Mouse (Mus musculus) layer of hippocampus, adult 8-10 months (tissue): ENCODE measurements around the gene Skor1. TPM values are rescaled to one million over a fixed set of nuclear protein-coding genes. Genes with fewer than 3 reads are reported as not detected.

Experiments
- DNase-seq, 2 experiments: peaks; one replicate each; pipeline ENCODE4 v3.0.0; 2022; ENCODE audit warnings: low spot score in 2 of 2
- total RNA-seq, 4 experiments: library from RNA; stranded (reverse); gene quantifications; 2 replicates each; pipeline ENCODE4 v1.2.4; 2022

Gene Skor1
- under 1 TPM in 1 of 4 experiments, not detected in 3; 0.18 TPM for total RNA-seq

DNA sequence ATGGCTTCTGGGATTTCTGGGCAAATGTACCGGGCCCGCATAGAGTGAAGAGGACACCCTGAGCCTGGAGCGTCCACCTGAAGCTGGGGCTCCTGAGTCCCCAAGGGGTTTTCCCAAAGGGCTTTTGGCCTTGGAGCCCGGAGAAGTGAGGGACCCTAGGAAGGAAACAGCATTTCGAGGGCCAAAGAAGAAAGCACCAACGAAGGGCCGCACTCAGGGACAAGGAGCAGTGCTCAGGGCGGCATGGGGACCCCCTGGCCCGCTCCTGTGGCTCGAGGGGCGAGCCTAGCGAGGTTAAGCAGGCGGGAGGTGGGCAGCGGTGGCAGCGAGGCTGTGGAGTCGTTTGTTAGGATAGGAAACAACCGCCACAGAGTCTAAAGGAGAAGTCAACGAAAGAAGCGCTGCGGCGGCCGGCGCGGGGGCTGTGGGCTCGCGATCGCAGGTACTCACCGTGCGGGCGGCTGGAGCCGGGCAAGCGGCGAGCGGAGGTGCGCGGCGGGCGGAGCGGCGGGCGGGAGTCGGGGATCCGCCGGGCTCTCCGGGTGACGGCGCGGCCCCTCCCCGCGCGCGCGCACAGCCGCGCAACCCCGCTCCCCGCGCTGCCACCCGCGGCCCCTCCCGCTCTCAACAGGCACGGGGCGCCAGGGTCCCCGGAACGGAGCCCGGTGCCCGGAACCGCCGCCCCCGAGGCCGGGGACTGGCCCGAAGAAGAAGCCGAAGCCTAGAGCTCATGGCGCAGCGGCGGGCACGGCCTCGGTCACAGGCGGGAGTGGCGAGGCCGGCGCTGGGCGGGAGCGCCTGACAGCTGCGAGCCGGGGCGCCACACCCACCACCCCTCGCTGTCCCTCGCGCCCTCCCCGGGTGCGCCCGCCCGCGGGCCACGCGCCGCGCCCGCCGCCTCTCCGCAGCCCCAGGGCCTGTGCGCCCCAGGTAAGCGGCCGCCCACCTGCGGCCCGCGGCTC is at the start of gene Skor1:
Gene Skor1, minus strand, starts transcription at position 552 of the 962 bp plus-strand sequence.
- DNase-seq, result no peak

DNA sequence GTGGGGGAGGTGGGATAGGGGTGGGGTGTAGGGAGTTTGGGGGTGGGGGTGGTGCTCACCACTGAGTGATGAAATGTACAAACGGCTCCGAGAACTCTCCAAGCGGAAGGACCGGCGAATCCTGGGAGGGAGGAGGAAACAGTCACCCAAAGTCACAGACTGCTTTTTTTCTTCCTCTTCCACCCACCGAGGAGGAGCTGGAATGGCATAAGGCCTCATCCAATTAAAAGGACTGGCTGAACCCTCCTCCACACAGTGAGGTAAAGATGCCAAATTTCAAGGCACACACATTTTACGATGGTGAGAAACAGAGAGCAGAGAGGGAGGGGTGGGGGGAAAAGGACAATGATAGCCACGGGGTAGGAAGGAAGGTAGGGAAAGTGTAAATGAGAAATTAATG is 48.5 kb upstream of the Skor1 start:
- peak; percentile 18 to 24 for DNase-seq

DNA sequence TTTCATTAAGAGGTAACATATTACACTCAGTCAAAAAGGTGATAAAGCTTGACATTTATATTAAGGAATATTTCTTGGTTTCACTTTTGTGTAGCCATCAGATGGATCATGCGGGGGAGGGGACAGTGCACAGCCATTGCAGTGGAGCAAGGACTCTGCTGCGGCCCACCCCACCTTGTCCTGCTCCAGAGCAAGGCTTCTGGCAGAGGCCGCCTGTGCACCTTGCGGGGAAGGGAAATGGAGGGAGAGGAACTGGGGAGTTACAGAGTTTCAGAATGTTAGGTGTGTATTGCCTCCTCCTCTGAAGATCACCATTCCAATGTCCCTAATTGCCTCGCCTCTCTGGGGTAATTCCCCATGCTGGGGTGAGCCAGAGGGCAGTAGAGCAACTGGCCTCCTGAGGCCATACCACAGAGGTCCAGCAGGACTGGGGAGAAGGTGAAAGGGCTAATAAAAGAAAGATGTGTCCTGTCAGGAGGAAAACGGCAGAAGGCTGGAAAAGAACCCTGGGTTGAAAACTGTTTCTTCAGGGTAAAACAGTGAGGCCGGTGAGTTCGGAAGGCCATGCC is 47.4 kb upstream of the Skor1 start:
- no peak for DNase-seq

DNA sequence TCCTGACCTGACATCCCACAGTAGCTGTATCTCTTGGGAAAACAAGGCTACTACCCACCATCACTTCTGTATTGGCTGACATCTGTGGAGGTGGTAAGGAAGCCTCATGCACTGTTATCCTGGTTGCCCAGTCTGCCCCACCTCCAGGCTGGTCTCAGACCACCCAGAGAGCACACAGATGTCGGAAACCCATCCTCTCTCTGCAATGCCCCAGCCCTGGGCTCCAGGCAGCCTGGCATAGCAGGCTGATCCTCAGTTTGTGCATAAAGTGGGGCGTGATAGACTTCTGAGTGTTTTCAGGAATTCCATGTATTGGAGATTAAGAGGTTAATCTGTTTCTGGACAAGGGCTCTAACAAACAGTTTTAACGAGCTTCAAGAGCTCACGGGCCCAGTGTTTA is 46.8 kb upstream of the Skor1 start:
- no peak for DNase-seq

DNA sequence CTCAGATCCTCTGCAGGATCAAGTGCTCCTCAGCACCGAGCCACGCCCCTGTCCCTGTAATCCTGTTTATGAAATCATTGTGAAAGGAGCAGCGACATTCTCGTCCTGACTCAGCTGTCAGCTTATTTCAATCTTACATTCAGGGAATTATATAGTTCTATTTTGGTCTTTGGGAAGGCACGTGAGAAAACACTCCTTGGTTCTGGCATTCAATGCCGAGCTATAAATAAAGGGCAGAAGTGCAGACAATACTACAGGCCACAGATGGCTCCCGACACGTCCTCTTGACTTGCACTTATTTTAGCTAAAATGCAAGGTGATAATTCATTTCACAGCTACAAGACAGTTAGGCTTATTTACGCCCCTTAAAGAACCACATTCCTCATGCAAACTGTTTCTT is 46.0 kb upstream of the Skor1 start:
- DNase-seq, result no peak

DNA sequence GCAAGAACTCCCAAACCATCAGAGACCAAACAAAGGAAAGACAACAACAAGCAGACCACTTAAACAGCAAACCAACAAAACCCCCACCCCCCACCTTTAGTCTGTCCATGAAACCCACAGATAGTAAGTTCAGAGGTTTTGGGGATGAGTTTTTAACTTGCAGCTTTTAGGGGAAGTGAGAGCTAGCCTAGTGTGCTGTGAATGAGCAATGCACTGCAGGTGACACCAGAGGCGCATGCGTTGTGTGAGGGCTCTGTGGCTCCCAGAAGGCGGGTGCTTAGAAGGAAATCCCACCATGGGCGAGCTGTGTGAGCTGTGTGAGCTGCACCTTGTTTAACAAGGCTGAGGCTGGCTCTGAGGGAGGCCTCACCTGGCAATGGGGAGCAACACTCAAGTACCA is 44.0 kb upstream of the Skor1 start:
- DNase-seq, result no peak

DNA sequence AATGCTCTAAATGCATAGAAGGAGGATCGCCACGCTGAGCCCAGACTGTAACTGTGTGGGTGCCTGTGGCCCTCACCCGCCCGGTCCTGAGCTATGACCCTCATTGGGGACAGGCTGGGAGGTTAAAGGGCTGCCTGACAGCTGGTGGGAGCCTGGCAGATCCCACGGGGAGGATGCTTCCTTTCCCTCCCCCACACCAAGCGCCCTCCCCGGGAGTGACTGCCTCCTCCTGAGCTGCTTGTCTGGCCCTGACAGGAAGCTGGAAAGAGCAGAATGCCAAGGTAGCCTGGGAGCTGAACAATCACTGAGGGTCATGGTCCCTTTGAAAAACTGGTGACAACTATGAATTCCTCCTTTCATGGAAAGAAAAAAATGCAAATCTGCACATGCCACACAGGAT is 38.5 kb upstream of the Skor1 start:
- no peak for DNase-seq

DNA sequence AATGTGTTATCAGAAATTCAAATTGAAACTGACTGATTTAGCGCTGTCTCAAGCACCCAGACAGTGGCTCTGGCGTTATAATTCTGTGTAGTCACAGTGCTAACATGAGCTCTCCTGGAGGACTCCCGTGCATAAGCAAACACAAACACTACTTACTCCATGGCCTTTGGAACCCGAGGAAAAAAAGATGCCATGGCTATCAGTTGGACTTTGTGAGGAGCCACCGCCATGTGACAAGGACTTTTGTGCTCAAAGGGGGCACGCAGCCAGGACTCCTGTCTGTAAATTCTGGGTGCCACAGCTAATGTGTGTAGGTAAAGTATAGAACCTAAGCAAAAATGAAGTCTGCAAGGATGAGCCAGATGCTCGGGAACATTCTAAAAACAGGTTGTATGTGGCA is 36.5 kb upstream of the Skor1 start:
- no peak for DNase-seq

DNA sequence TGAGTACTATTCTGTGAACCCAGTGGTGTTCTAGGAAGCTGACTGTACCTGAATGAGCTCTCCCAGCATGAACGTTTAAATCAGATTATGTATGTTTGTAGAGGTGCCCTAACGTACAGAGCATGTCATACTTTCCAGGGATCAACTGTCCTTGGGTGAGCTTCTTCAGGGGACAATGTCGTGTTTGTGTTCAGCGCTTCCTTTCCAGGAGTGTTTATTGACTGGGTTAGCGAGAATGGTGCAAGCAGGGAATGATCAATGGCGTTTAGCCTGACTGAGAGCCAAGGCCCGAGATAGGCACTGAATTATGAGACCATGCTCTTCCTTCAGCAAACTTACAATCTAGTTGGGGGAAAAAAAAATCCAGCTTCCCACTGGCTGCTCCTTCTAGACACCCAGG is 35.1 kb upstream of the Skor1 start:
- no peak for DNase-seq

DNA sequence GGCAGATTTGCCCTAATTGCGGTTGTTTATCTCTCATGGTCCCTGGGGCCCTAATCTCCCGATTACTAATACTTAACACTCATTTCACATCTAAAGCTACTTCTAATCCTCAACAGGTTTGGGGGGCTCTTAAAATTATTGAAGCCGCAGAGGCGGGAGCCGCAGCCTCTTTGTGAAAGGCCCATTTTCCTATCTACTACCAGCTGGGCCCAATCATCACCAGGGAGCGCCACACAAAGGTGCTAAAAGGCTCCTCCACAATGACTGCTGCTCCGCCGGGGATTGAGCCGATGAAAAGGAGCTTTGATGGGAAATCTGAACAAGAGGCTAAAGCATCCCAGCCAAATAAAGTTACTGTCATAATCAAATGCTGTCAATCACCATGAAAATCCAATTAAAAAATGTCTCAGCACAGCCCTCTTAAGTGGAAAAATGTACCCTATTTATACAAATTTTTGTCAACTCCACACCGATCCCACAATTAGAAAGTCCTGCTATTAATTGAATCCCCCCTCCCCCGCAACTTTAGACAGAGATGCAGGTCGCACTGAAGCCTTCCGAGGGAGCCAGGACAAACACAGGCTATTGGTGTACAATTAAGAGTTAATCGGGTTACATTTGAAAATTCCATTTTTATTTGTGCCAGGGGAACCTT is 33.7 kb upstream of the Skor1 start:
- no peak for DNase-seq

DNA sequence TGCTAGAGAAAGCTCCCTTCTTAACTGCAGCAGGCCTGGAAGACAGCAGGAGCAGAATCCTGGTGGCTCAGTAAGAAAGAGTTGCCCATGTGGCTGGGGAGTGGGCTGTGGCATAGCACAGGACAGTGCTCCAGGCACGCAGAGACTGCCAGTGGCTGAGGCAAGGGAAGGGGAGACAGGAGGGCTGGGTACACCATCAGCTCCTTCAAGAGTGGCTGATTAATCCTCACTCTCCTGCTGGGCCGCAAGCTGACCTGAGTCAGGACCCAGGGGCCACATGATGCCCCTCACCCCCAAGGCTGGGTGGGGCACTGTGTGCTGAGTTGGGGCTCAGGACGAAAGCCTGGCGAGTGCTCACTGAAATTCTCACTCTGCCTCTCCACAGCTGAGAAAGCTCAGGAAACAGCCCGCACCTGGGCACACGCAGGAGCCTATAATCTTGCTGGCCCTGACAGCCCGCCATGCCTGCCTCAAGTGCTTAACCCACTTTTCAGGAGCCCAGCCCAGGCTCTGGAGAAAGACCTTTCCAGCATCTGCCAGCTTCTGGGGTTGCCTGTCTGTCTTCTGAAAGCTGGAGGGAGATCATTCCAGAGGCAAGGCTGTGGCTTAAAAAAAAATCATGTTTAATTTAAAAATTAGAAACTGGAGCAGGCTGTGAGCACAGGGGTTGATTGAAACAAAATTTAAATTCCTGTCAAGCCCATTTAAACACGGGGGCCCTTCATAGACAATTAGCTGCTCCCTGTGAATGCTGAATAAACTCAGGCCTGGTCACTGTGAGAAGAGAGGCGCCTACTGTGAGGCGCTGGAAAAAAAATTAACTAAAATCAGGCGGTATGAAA is 32.8 kb upstream of the Skor1 start:
- DNase-seq, result no peak

DNA sequence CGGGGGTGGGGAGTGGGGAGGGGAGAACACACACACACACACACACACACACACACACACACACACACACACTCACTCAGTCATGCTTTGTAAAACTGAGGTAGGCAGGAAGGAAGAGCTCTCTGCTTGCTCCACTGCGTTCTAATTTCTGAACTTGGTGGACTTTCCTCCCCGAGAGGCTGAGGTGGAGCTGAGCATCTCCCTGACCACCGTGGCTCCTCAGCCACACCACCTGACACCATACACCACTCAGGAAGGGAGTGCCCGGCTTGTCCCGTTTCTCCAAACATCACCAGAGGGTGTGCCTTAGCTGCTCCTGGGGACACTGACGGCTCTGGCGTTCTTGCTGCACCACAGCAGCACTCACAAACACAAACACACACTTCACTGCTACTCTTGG is 29.5 kb upstream of the Skor1 start:
- DNase-seq, result no peak

DNA sequence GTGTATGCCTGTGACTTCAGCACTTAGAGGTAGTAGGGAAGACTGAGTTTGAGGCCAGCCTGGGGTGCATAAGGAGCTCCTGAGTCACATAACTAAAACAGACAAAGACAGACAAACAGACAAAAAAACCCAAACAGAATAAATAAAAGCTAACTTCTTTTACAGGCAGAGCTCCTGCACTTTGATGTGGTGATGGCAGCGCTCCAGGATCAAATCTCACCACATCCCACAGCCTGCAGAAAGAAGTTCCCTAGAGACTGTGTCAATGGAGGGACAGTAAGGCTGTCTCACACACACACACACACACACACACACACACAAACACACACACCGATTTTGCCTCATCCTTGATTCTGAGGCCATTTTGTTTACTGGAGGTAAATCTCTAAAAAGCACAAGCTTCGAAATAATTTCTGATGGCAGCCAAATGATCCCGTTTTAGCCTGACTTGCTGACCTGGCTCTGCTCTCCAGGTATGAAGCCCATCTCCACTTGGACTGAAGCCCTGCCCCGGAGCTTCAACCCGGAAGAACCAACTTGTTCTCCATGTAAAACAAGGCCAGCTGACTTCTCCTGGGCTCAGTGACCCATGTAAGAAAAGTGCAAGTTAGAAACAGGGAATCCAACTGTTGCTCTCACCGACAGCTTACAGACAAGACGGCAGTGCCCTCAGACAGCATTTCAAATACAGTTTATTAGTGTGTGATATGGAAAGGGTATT is 25.4 kb upstream of the Skor1 start:
- no peak for DNase-seq

DNA sequence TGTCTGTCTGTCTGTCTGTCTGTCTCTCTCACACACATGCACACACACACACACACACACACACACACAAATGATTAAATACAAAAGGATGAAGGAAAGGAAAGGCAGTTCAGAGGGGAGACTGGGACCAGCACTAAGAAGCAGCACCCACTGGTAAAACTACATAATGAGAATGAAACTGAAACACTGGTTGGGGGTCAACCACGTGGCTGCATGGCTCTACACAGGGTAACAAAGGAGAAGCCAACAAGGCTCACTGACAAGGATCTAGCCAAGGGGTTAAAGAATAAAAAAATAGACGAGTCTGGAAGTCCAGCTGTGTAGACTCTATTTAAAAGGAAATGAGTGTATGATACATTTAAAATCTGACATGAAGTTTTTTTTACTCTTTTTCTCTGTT is 23.2 kb upstream of the Skor1 start:
- no peak for DNase-seq

DNA sequence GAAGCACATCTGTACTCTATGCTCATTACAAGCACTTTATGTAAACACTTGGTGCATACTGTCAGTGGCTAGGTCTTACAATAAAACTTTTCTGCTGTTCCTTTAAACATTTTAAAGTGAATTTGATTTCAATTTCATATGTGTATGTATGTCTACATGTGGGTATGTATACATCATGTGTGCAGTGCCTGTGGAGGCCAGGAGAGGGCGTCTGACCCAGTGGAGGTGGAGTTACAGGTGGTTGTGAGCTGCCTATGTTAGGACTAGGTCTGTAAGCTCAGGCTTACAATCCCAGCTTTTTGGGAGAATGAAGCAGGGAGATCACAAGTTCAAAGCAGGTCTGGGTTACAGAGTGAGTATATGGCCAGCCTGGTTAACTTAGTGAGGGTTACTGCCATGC is 20.4 kb upstream of the Skor1 start:
- DNase-seq, result no peak

DNA sequence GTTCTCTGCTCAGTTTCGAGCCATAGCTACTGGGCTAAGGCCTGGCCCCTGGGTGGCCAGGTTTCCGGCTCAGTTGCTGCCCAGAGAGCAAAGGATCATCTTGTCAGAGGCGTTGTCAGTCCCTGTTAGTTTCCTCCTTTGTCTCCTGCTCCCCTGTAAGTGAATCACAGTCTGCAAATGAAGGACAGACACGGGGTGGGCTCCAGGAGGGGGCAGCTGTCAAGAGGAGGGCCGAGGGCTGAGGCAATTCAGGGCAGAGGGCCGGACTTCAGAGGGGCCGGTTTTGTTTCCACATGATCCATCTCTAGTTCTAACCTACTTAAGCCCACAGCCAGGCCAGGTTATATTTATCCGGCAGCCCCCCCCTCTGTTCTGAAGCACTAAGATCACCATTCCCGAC is 16.3 kb upstream of the Skor1 start:
- no peak for DNase-seq

DNA sequence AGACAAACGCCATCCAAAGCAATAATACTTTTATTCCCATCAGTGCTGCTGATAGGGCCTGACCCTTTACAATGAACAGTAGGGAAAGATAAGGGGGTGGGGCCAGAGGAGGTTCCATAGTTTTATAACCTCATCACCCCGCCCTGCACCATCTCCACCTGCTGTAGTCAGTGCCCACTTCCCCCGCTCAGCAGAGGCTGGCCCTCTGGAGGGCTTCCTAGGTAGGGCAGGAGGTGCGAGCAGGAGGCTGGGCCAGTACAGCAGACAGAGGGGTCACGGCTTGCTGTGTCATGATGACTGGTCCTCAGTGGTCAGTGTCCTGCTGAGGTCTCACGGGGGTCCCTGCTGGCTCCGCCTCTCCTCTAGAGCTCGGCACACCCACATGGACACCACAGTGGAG is 15.0 kb upstream of the Skor1 start:
- no peak for DNase-seq

DNA sequence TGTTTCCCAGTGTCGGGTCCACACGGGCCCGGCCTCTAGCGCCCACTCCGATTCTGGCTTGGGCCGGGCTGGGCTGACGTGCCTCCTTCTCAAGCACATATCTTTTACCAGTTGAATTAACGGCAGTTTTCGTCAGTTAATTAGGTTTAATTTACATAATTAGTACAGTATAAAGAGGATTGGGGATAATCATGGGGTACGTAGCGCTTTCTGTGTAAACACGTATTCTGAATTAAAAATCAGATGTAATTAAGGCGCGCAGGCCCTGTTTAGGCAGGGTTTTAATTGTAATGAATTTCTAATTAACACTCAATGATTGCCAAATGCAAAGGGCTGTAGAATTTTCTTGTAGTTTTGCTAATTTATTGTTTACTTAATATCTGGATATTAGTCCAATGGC is 3.2 kb upstream of the Skor1 start:
- DNase-seq, result no peak

DNA sequence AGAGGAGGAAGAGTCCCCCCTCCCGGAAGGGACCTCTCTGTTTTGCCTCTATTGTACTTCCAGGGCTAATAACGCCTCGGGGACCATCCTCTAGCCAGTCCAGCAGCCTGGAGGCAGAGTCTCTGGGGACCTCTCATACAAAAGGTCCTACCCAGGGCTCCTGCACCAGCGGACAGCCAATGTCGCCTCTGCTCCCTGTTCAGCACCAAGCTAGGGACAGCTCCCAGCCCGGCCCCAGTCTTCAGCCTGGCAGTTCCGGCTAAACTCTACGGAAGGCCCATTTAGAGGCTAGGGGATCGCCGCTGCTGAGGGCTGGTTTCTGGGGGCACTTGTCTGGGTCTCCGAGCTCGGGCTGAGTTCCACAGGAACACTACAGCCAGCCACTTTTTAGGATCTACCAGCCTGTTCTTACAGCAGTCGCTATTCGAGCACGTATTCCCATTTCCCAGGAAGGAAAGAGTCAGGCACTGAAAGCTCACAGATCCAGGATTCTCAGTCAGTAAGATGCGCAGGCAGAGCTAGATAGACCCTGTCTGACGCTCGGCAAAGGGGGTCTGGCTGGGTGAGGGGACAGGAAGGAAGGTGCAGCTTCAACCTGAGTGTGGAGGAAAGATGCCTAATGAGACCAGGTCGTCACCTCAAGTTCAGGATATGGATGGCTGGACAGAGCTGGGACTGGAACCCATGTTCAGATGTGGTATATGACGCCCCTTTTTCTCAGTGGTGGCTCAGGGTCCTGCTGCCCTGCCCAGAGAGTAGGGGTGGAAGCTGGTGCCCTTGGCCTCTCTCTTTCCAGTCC is 2.5 kb upstream of the Skor1 start:
- no peak for DNase-seq
